Mouse (Mus musculus) intestine, postnatal 0 days (tissue): ENCODE results near the gene Rgs5. TPM values are rescaled to one million over a fixed set of nuclear protein-coding genes. Genes with fewer than 3 reads are reported as not detected.

Experiments used
- ATAC-seq: fragments of 200-750 bp; cut with Nextera tagmentation; 2 replicates; pipeline ENCODE4 v1.8.0; 2017; ENCODE audit warnings: mild to moderate bottlenecking, moderate TSS enrichment, moderate library complexity
- H3K27ac ChIP-seq: fragments of 300-500 bp; sonication (generic); 2 replicates; pipeline ENCODE4 v1.5.1; 2014; ENCODE audit warnings: mild to moderate bottlenecking, low read depth, low read length, moderate library complexity
- H3K27me3 ChIP-seq: fragments of 300-500 bp; sonication (generic); replicated peaks from 2 replicates; pipeline ENCODE4 v1.6.1; 2014; ENCODE audit warnings: low read length, mixed read lengths; ENCODE audit not compliant: control insufficient read depth, insufficient read depth
- H3K36me3 ChIP-seq: fragments of 300-500 bp; sonication (generic); 2 replicates; pipeline ENCODE4 v1.6.1; 2014; ENCODE audit warnings: mild to moderate bottlenecking, moderate library complexity; ENCODE audit not compliant: control insufficient read depth, insufficient read depth
- H3K4me1 ChIP-seq: fragments of 300-500 bp; sonication (generic); replicated peaks from 2 replicates; pipeline ENCODE4 v1.6.1; 2014; ENCODE audit warnings: antibody characterized with exemption, low read length, mixed read lengths; ENCODE audit not compliant: control insufficient read depth, insufficient read depth
- H3K4me2 ChIP-seq: fragments of 300-500 bp; sonication (generic); replicated peaks from 2 replicates; pipeline ENCODE4 v1.6.1; 2014; ENCODE audit warnings: low read depth, mild to moderate bottlenecking, moderate library complexity
- H3K4me3 ChIP-seq: fragments of 300-500 bp; sonication (generic); 2 replicates; pipeline ENCODE4 v1.5.1; 2014; ENCODE audit warnings: low read depth, low read length
- H3K9ac ChIP-seq: fragments of 300-500 bp; sonication (generic); 2 replicates; pipeline ENCODE4 v1.6.1; 2014; ENCODE audit warnings: mild to moderate bottlenecking, low read depth, low read length
- H3K9me3 ChIP-seq: fragments of 300-500 bp; sonication (generic); 2 replicates; pipeline ENCODE4 v1.6.1; 2016; ENCODE audit warnings: mixed run types; ENCODE audit not compliant: control insufficient read depth
- CTCF ChIP-seq: sonication (generic); IDR thresholded peaks from 2 replicates; pipeline ENCODE4 v1.5.1; 2016; ENCODE audit warnings: low read depth, mild to moderate bottlenecking, control low read depth, antibody characterized with exemption, moderate library complexity
- WGBS: fragments of 180-500 bp; shearing (Covaris S2); extraction: QIAGEN DNeasy Blood & Tissue Kit; methylation state at CpG from one replicate; pipeline ENCODE4 v1.1.7; 2014; 5-methylcytosine and 5-hydroxymethylcytosine counted together
- polyA plus RNA-seq: library from polyadenylated mRNA; unstranded; fragments of >200 nt; fragmentation: Nextera tagmentation; extraction: Ambion mirVana; gene quantifications from 2 replicates; pipeline ENCODE4 v1.2.1, GENCODE M21; 2015

The Rgs5 gene
- polyA plus RNA-seq, 1 experiment from 2014 or later = 21.1 TPM

DNA sequence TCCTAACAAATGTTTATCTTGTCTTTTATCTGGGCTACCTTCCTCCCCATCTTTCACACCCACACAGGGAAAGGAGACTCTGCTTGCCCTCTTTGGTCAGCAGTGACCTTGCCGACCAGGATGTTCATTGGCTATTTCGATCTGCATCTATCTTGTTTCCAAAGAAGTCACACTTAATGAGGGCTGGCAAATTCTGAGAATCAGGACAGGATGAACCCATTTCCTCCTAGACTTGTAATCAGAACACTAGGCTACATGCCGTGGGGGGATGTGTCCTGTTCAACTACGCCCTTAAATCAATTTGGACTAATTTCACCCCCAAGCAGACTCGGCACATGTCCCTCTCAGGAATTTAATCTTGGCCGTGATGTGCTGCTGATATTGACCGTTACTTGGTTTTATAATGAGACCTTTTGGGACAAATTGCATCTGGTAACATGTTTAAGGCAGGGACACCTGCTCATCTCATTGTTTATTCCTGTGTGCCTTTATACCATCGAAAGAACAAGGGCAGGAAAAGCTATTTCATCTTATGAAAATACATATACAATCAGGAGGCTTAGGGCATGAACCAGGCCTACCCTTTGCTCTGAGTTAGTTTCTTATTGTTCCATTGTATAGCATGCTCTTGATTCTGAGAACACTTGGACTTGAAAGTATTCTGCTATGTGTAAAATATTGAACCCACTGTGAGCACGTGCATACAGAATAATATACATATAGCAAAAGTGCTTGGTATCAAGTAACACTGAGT is 25.3 kb downstream of the Rgs5 start:
- Histone ChIP-seq H3K4me3 (no peak overlapping the region), H3K27ac (no peak overlapping the region), H3K4me2 (no peak overlapping the region), H3K27me3 (no peaks in the 10 kb centered on the region), H3K9me3 (no peaks in the 10 kb centered on the region), H3K4me1 (no peaks in the 10 kb centered on the region), H3K36me3 (no peaks in the 10 kb centered on the region), H3K9ac (no peak overlapping the region)
- no peak for TF ChIP-seq CTCF
- no peak for ATAC-seq
- 74% methylated on average over 9 of the region's 9 CpGs for WGBS

DNA sequence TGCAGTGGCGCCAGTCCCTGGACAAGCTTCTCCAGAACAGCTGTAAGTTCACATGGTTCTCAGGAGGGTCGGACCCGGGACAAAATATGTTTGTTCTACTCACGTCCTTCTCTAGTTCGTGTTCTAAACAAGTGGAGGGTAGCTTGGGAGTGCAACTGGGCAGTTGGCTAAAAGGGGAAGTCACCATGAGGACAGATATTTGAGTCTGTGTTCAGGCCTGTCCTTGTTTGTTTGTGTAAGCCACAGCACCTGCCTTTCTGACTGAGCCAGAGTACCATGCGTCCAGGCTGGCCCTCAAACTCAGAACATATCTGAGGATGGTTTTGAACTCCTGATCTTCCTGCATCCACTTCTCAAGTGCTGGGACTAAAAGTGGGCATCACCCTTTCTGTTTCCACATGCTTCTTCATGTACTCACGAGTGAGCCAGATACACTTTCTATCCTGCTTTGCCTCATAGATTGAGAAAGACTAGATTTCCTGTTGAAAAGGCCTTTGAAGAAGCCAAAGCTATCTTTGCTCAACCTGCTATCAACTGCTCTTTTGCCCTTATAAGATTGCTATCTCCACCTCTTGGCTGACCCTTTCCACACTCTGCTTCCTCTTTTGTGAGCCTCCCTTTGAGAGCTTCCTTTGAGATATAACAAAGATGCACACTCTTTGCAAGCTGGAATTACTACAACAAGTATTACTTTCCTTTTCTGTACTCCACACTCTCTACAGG is 27.6 kb downstream of the Rgs5 start:
- ATAC-seq = no peak

DNA sequence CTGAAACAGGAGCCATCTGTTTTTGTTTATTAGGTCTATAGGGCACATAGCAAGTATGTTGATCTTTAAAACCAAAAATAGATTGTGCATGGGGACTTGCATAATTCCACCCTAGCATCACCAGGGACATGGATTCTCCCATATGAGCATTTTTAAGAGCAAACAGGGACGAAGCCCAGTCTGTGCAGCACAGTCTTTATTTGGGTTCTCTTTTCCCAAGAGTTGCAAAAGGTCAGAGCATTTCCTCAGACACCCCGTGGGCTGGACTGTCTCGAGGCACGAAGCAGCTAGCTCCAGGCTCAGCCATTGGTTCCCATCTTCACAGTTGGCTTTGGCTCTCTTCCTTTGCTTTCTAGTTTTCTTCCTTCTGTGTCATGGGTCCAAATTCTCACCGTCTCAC is 30.0 kb downstream of the Rgs5 start:
- H3K4me3 ChIP-seq = no peak overlapping the region
- no peak for ATAC-seq
- H3K36me3 ChIP-seq = no peaks in the 10 kb centered on the region
- TF ChIP-seq CTCF = no peak
- no peak overlapping the region for H3K27ac ChIP-seq
- WGBS = 73% methylated on average over 5 of the region's 5 CpGs
- no peaks in the 10 kb centered on the region for H3K9me3 ChIP-seq
- H3K4me1 ChIP-seq = no peaks in the 10 kb centered on the region
- H3K4me2 ChIP-seq = no peak overlapping the region
- H3K27me3 ChIP-seq = no peaks in the 10 kb centered on the region
- H3K9ac ChIP-seq = no peak overlapping the region

More for the DNA sequence above, 27.6 kb downstream of the Rgs5 start:
- no peaks in the 10 kb centered on the region for H3K27me3 ChIP-seq
- H3K4me2 ChIP-seq = no peak overlapping the region
- H3K36me3 ChIP-seq = no peaks in the 10 kb centered on the region
- no peak overlapping the region for H3K27ac ChIP-seq
- H3K4me3 ChIP-seq = no peak overlapping the region
- no peak for TF ChIP-seq CTCF
- 85% methylated on average over 7 of the region's 7 CpGs for WGBS
- H3K9ac ChIP-seq = no peak overlapping the region
- no peaks in the 10 kb centered on the region for H3K4me1 ChIP-seq
- no peaks in the 10 kb centered on the region for H3K9me3 ChIP-seq

DNA sequence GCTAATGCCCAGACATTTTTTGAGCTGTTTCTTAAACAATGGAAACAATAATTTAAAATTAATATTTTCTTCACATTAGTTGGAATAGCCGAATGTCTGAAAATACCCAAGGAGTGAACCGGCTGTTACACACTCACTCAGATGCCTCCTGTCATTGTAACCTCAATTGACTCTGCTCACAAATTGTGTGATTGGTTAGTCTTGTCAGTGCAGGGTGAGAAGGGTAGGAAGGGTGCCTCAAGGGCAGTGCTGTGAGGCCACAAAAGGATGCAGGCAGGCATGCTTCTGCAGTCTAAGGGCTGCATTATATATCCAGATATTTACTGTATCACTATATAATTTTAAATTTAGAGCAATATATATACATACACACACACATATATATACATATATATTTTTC is 37.7 kb downstream of the Rgs5 start:
- TF ChIP-seq CTCF = no peak
- H3K4me1 ChIP-seq = no peaks in the 10 kb centered on the region
- H3K27me3 ChIP-seq = no peaks in the 10 kb centered on the region
- H3K4me2 ChIP-seq = no peak overlapping the region
- no peak overlapping the region for H3K27ac ChIP-seq
- ATAC-seq = no peak
- H3K9ac ChIP-seq = no peak overlapping the region
- H3K9me3 ChIP-seq = no peaks in the 10 kb centered on the region
- H3K4me3 ChIP-seq = no peak overlapping the region
- no peaks in the 10 kb centered on the region; the same call in 1 of the 2 replicates for H3K36me3 ChIP-seq
- WGBS = 88% methylated on average over 2 of the region's 2 CpGs

DNA sequence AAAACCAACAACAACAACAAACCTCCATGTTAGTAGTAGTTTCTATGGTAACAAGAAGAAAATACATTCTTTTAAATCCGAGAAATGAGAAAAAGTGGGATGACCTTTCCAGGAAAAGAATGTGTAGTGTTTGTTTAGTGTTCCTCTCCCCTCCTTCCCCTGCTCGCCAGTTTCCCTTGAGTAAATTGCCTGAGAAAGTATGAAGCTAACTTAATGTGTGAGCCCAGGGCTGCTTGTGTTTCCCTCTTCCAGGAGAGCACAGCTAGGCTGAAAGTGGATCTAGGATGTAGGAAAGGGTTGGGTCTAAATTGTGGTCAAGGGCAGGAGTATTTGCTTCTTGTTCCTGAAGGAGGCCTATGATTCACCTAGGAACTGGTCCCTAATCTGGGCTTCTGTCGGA is 38.2 kb downstream of the Rgs5 start:
- ATAC-seq = no peak
- WGBS = 54% methylated on average over 3 of the region's 3 CpGs

DNA sequence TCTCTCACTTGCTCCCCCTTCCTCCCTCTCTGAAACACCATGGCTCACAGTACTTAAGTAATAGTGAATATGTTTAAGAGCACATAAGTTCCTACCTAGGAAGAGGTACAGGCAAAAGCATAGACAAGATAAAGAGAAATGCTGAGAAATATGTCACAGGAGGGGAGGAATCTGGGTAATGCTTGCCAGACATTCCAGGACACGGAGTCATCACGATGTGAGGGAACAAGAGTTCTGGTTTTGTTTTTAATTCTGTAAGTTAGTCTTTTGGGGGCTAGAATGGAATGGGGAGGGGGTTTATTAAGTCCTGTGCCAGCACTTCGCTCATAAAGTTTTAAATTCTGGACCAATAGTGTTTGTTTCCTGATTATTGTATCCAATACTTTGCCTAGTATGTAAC is 40.1 kb downstream of the Rgs5 start:
- no peaks in the 10 kb centered on the region for H3K27me3 ChIP-seq
- H3K4me1 ChIP-seq = no peaks in the 10 kb centered on the region
- no peak for TF ChIP-seq CTCF
- 74% methylated on average over 3 of the region's 3 CpGs for WGBS
- no peaks in the 10 kb centered on the region for H3K9me3 ChIP-seq
- no peak overlapping the region for H3K27ac ChIP-seq
- H3K9ac ChIP-seq = no peak overlapping the region
- ATAC-seq = no peak
- H3K4me3 ChIP-seq = no peak overlapping the region
- H3K36me3 ChIP-seq = no peaks in the 10 kb centered on the region; the same call in 1 of the 2 replicates
- no peak overlapping the region for H3K4me2 ChIP-seq

More for the DNA sequence above, 38.2 kb downstream of the Rgs5 start:
- Histone ChIP-seq H3K36me3 (no peaks in the 10 kb centered on the region; the same call in 1 of the 2 replicates), H3K4me3 (no peak overlapping the region), H3K27me3 (no peaks in the 10 kb centered on the region), H3K9me3 (no peaks in the 10 kb centered on the region), H3K4me2 (no peak overlapping the region), H3K4me1 (no peaks in the 10 kb centered on the region), H3K27ac (no peak overlapping the region), H3K9ac (no peak overlapping the region)
- no peak for TF ChIP-seq CTCF
